Mouse (Mus musculus) lung, adult 2 months (tissue): ENCODE measurements at regions not wholly inside any gene's neighbourhood (a gene's known extent, or its start where the extent isn't known, plus 50 kb on each side); places are given as distances from the start of the nearest gene placed in this dataset.
A peak's percentile ranks its signal among the peaks of the same experiment; 100 is the strongest.

Experiments used
- DNase-seq: peaks from one replicate; pipeline ENCODE4 v3.0.0; 2022
- H3K4me1 ChIP-seq: fragments of 200-500 bp; 2 replicates; pipeline ENCODE4 v1.6.1; 2011; ENCODE audit warnings: low read length; ENCODE audit not compliant: control insufficient read depth, insufficient read depth
- H3K4me3 ChIP-seq: fragments of 200-500 bp; replicated peaks from 2 replicates; pipeline ENCODE3; 2011; ENCODE audit warnings: low read depth, mild to moderate bottlenecking, control low read depth, low read length; ENCODE audit errors: extremely low read depth
- CTCF ChIP-seq: fragments of 200-500 bp; IDR thresholded peaks from 2 replicates; pipeline ENCODE4 v1.5.1; 2011; ENCODE audit warnings: mild to moderate bottlenecking, low read length, control low read depth; ENCODE audit not compliant: insufficient read depth
- POLR2A ChIP-seq: fragments of 200-500 bp; IDR thresholded peaks from 2 replicates; pipeline ENCODE4 v1.6.1; 2011; ENCODE audit warnings: low read depth, mild to moderate bottlenecking, control low read depth, low read length, borderline replicate concordance; ENCODE audit errors: extremely low read depth
- WGBS: fragments of 180-500 bp; shearing (Covaris S2); methylation state at CpG from one replicate; pipeline ENCODE4 v1.1.7; 2018; 5-methylcytosine and 5-hydroxymethylcytosine counted together

GRCm38 (mm10) chr9:47126236-47126635 is 127.7 kb downstream of the Gm4791 start:
- Histone ChIP-seq H3K4me1 (no peaks in the 10 kb centered on the region), H3K4me3 (no peak overlapping the region)
- no peak for TF ChIP-seq CTCF
- no peak for TF ChIP-seq POLR2A
- WGBS: 62% methylated on average over 2 of the region's 2 CpGs
- peak; percentile 17 for DNase-seq

- DNase-seq: no peak
- H3K4me3 ChIP-seq: no peak overlapping the region
- H3K4me1 ChIP-seq: no peaks in the 10 kb centered on the region
- WGBS: 76% methylated on average over 11 of the region's 11 CpGs
- no peak for TF ChIP-seq POLR2A
- TF ChIP-seq CTCF: no peak
These were observed 129.3 kb downstream of the Gm4791 start for GRCm38 (mm10) chr9:47127756-47128424.

GRCm38 (mm10) chr9:47129101-47129500 is 130.6 kb downstream of the Gm4791 start:
- Histone ChIP-seq H3K4me1 (no peaks in the 10 kb centered on the region), H3K4me3 (no peak overlapping the region)
- DNase-seq: no peak
- no peak for TF ChIP-seq POLR2A
- TF ChIP-seq CTCF: no peak

- 94% methylated on average over 5 of the region's 5 CpGs for WGBS
These were observed 134.9 kb downstream of the Gm4791 start for GRCm38 (mm10) chr9:47133454-47133853.

GRCm38 (mm10) chr9:47133873-47134272 is 135.3 kb downstream of the Gm4791 start:
- Histone ChIP-seq H3K4me1 (no peaks in the 10 kb centered on the region), H3K4me3 (no peak overlapping the region)
- 69% methylated on average over 8 of the region's 8 CpGs for WGBS
- TF ChIP-seq POLR2A (no peak), CTCF (no peak)
- no peak for DNase-seq

More at GRCm38 (mm10) chr9:47133454-47133853, 134.9 kb downstream of the Gm4791 start:
- no peak for DNase-seq
- TF ChIP-seq CTCF (no peak), POLR2A (no peak)
- no peaks in the 10 kb centered on the region for H3K4me1 ChIP-seq
- H3K4me3 ChIP-seq: no peak overlapping the region

GRCm38 (mm10) chr9:47134479-47134878 is 135.9 kb downstream of the Gm4791 start:
- Histone ChIP-seq H3K4me1 (no peaks in the 10 kb centered on the region), H3K4me3 (no peak overlapping the region)
- no peak for DNase-seq
- 84% methylated on average over 4 of the region's 4 CpGs for WGBS
- TF ChIP-seq POLR2A: no peak
- TF ChIP-seq CTCF: no peak

GRCm38 (mm10) chr9:47136641-47137040 is 138.1 kb downstream of the Gm4791 start:
- TF ChIP-seq POLR2A: no peak
- TF ChIP-seq CTCF: no peak
- DNase-seq: no peak
- Histone ChIP-seq H3K4me1 (no peaks in the 10 kb centered on the region), H3K4me3 (no peak overlapping the region)
- WGBS: 94% methylated on average over 5 of the region's 5 CpGs

GRCm38 (mm10) chr9:47153471-47153870 is 154.9 kb downstream of the Gm4791 start:
- WGBS: 80% methylated on average over 7 of the region's 7 CpGs
- no peak for DNase-seq
- TF ChIP-seq POLR2A: no peak
- no peak for TF ChIP-seq CTCF
- Histone ChIP-seq H3K4me1 (no peaks in the 10 kb centered on the region), H3K4me3 (no peak overlapping the region)

- DNase-seq: peak; percentile 16
- no peak overlapping the region for H3K4me3 ChIP-seq
- WGBS: 30% methylated on average over 8 of the region's 8 CpGs
- TF ChIP-seq CTCF: no peak
- TF ChIP-seq POLR2A: no peak
- no peaks in the 10 kb centered on the region for H3K4me1 ChIP-seq
These were observed 167.1 kb downstream of the Gm4791 start for GRCm38 (mm10) chr9:47165480-47166131.

- WGBS: 58% methylated on average over 20 of the region's 20 CpGs
These were observed 169.2 kb downstream of the Gm4791 start for GRCm38 (mm10) chr9:47167681-47168240.

More at GRCm38 (mm10) chr9:47167681-47168240, 169.2 kb downstream of the Gm4791 start:
- DNase-seq: peak; percentile 31
- TF ChIP-seq CTCF: no peak
- no peak for TF ChIP-seq POLR2A
- H3K4me1 ChIP-seq: no peaks in the 10 kb centered on the region
- H3K4me3 ChIP-seq: no peak overlapping the region
